Mouse (Mus musculus): ENCODE data around the gene Dlg2.

Gene Dlg2

DNA sequence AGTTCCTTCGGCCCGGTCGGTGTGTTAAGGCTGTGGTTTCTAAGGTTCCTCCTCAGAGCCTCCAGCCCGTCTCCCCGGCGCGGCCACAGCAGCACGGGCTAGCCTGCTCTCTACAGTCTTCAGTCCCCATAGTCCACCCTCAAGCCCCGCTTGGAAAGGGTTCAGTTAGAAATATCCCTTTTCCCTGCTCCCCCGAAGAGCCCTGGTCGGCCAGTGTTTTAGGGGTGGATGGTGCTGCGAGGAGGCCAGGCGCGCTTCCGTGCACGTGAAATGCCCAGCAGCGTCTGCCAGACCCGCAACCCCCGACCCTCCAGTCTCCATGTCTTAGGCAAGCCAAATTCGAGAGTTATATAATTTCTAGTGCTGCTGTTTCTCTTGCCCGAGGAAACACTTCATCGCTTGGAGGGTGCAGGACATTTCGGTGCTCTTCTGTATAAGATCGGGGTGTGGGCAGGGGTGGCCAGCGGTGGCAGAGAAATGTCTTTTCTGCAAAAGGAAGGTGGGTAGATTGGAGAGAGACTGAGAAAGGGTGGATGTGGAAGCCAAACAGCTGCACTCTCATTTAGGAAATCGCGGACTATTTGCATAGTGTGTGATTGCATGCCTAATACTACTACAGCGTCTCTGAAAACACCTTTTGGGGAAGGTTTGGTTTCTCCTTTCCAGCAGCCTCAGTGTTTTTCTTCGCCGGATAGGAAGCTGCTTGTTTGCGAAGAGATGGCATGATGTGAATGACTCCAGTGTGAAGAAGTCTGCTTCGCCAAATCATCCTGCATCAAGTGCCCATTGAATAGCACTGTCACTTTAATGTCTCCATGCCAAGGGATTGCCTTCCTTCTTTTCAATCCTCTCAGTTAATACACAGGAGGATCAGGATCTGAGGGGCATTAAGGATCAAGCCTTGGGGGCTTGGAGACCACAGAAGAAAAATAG lies at the start of gene Dlg2:
Gene Dlg2 (plus strand): TSS at position 360 of the 933 bp plus-strand sequence.
- no peak for DNase-seq (ENCODE audit: low spot score)

DNA sequence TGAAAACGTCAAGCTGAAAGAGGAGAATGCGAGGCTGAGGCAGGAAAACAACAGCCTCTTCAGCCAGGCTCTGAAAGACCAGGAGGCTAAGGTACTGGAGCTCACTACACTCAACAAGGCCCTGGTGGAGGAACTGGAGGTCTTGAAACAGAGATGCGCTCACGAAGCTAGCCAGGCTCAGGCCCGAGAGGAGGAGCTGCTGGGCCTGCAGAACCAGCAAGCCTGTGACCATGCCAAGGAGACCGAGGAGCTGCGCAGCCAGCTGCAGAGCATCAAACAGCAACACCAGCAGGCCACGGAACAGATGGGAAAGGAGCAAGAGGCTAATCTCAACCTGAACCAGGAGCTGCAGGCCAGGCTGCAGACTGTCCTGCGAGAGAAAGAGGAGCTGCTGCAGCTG lies 49.5 kb upstream of the Dlg2 start:
- DNase-seq (ENCODE audit: low spot score): peak; percentile 17

DNA sequence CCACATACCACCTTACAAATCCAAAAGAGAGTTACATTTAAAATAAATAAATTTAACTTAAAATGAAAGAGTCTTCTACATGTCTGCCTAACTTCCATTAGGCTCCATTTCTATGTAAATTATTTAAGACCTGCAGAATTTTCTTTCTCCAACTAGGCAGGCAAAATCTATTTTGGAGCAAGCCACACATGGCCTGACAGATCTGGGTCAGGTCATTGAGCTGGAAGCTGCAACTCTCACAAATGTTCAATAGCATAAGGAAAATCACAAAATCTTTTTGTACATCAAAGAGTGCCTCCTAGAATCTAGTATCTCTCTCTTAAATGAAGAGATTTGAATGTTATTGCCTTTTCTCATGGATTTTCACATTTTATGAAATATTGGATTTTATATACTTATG lies 44.3 kb upstream of the Dlg2 start:
- DNase-seq (ENCODE audit: low spot score): no peak

DNA sequence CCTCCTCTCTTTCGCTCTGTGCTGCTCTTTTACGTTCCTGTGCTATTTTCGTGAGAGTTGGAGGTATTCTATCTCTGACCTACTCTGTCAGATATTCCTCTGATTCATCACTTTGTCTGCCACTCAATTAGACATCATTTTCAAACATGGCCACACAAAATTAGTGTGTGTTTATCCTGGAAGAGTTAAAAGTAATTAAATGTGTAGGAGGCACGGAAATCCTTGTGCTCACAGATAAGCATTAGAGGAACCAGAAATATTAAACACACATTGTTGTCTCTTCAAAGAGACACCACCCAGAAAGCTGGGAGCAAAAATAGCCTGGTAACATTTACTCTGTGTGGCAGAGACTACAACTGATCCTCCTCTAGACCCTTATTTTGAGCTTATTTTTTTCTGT lies 36.4 kb upstream of the Dlg2 start:
- DNase-seq (ENCODE audit: low spot score): no peak

DNA sequence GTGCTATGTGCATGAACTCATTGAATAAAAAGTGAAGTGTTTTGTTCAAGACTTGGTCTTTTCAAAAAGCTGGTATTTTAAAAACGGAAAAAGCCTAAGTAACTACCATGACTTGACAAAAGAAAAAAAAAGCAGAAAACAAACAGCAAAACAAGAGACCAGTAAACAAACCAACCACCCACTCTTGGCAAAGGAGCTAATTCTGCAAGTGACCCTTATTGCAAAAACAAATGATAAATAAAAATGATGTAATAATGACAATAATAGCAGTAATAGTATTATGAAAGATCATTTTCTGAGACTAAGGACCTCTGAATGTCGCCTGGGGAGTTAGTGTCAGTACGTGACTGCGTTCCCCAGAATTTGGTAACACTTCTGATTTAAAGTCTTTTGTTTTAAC lies 34.4 kb upstream of the Dlg2 start:
- DNase-seq (ENCODE audit: low spot score): no peak

DNA sequence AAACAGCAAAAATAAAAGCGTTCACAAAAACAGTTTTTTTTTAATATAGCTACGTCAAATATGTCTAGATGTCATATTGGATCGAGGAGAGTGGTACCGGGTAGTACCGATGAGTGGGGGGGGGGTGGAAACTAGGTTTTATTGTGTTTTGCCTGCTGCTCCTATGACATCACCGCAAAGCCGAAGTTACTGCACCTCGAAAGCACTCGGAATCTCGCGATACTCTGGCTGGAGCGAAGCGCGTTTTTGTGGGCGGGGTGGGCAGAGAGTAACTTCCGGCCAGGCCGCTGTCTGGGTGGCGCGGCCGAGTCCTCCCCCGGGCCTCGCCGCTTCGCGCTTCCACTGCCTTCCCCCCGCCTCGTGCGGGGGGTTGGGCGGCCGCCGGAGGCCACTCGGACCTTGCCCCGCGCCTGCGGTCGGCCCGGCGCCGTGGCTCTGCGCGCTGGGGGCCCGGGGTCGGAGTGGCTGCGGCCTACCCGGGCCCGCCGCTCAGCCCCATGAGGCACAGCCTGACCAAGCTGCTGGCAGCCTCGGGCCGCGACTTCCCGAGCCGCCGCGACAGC lies 33.9 kb upstream of the Dlg2 start, which contains the start of gene Crebzf:
Gene Crebzf (plus strand): TSS at position 212 of the 563 bp plus-strand sequence.
- DNase-seq (ENCODE audit: low spot score): peak; percentile 97

DNA sequence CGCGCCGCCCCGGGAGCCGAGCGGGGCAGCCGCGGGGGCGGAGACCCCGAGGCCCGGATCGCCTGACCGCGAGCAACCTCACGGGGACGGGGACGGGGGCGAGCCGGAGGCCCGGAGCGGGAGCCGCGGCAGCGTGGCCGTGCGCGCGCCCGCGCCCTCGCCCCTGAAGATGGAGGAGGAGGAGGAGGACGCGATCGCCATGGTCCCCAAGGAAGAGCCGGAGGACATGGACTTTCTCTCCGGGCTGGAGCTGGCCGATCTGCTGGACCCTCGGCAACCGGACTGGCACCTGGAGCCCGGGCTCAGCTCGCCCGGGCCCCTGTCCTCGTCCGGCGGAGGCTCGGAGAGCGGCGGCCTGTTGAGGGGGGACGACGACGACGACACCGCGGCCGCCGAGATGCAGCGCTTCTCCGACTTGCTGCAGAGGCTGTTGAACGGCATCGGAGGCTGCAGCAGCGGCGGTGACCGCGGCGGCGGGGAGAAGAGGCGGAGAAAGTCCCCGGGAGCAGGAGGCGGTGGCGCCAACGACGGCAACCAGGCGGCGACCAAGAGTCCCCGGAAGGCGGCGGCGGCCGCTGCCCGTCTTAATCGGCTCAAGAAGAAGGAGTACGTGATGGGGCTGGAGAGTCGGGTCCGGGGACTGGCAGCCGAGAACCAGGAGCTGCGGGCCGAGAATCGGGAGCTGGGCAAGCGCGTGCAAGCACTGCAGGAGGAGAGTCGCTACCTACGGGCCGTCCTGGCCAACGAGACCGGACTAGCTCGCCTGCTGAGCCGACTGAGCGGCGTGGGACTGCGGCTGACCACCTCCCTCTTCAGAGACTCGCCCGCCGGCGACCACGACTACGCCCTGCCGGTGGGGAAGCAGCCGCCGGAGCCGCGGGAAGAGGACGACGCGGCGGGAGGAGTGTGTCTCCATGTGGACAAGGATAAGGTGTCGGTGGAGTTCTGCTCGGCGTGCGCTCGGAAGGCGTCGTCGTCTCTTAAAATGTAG lies 33.1 kb upstream of the Dlg2 start:
- peak; percentile 80 for DNase-seq (ENCODE audit: low spot score)

DNA sequence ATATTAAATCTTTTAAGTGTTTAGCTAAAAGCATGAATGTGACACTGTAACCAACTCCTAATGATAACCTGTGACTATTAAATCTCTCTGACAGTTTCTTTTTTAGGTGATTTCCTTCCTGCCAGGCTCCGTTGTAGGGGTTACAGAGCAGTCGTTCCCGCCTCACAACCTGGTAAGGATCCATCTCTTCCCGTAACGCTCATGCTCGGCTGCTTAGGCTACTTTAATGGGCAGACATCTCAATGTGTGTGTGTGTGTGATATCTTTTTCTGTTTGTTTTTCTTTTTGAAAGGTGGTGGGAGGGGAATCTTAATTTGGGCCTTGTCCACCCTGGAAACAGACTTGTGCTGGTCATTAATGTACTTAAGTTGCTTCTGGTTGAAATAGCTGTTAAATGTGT lies 32.3 kb upstream of the Dlg2 start:
- DNase-seq (ENCODE audit: low spot score): no peak

DNA sequence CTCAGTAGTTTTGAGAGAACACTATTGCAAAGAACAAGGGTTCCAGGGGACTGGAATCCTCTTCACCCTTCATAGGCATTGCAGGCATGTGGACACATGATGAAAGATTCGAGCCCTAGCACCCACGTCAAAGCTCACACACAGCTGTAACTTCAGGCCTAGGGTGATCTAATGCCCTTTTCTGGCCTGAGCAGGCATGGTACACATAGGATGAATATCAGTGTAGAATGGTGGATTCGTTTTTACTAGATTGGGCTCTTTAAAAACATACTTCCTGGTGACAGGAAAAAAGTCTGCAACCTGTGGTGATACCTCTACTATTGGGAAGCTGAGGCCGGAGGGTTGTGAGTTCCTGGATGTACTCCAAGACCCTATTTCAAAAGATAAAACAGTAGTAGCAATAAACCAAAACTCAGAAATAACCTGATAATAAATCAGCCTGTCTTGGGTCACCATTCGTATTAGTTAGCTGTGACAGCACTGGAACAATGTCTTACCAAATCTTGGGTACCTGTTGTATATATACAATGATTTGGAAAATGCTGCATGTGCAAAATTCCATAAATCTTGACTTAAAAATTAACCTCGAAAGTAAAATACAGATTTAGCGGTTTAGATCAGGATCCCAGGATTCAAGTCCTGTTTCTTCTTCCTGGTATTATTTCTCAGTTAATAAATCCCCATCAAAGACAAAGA lies 20.2 kb upstream of the Dlg2 start:
- DNase-seq (ENCODE audit: low spot score): no peak

DNA sequence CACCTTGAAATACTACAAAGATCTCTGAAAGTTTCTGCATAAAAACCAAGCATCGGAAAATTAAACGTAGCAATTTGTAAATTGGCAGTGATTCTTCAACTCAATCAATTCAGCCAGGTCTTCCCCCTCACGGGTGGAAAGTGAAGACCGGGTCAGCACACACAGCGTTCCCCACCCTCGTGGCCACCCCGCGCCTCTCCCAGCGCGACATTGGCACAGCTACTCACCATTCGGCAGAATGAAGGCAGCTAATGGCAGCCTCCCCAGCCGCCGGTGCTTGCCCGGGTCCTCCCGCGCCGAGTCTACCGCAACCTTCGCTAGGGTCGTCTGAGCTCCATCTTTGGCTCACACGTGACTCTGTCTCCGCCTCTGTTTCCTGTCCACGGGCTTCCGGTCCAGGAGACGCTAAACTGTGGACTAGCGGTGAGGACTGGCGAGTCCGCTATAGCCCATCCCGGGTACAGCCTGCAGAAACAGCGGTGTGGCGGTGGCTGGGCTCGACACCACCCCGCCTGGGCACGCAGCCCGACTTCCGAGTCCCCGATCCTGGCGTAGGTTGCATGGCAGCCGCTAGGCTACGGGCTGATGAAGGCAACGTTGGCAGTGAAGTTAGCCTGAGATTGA lies 19.5 kb upstream of the Dlg2 start, which contains the start of gene Tmem126a:
Gene Tmem126a (minus strand): TSS at position 385 of the 624 bp plus-strand sequence.
- peak; percentile 86 for DNase-seq (ENCODE audit: low spot score)

DNA sequence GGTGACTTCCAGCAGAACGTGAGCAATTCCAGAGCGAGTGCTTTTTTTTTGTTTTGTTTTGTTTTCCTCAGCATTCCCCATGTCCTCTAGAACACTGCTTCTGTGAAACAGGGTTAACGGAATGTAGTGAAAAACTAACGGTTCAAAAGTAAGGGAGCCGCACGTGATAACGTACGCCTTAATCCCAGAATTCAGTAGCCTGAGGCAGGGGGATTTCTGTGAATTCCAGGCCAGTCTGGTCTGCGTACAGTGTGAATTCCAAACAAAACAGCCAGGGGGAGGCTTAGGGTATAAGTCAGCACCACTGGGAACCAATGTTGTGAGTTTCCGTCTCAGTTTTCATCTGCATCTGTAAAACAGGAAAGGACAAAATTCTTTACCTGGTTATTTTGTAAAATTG lies 19.0 kb upstream of the Dlg2 start:
- no peak for DNase-seq (ENCODE audit: low spot score)

DNA sequence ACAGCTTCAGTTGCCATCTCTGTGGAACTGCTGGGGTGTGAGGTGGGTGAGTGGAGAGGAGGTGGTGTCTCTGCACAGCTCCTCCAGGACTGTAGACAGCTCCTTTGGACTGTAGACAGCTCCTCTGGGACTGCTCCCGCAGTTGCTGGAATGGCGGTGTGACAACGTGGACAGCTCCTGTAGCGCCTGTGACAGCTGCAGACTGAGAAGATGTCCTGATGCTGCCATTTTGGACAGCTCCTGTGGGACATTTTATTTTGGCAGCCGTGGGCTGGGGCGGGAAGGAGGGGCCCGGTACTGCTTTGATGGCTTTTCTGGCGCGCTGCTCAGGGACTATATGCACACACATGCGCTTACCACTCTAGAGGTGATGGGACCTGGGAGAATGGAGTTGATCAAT lies 16.1 kb upstream of the Dlg2 start:
- DNase-seq (ENCODE audit: low spot score): peak; percentile 28

DNA sequence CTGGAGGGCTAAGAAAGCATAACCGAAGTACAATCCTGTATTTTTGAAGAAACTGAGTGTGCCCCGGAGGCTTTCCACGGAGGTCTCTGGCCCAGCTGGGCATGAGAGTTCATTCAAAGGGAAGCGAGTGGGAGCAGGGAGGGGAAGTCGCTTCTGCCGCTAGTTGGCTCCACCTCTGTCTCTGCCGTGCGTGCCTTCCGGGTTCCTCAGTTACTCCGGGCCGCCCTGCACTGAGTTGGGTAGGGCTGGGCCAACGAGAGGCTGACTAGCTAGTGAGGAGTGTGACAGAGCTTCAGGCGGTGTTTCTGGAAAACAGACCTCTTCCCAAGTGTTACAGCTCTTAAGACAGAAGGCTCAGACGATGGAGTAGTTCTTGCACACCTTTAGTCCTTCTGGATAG lies 15.5 kb upstream of the Dlg2 start:
- DNase-seq (ENCODE audit: low spot score): peak; percentile 53

DNA sequence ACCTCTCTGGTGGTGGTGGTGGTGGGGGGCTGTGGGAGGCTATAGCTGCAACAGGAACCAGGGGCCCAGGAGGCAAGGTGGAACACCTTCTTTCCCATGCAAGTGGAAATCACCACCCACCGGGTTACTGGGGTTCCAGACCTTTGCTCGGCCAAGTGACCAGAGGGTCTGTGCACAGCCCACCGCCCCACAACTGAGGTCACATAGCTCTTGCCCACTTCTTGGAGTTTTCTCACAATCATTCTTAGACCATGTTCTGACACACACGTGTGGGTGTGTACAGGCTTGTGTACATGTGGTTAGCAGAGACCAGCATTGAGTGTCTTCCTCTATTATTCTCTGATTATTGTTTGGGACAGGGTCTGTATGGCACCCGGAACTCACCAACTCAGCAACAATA lies 15.0 kb upstream of the Dlg2 start:
- DNase-seq (ENCODE audit: low spot score): no peak

DNA sequence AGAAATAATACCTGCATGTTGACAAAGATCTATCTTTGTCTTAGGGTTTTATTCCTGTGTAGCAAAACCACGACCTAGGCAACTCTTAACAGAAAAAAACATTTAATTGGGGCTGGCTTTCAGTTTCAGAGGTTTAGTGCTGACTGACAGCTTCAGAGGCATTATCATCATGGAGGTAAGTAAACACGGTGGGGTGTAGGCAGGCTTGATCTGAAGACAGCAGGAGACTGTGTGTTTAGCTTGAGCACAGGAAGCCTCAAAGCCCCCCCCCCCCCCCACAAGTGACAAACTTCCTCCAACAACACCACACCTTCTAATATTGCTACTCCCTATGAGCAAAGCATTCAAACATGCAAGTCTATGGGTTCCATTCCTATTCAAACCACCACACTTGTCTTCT lies 3.0 kb upstream of the Dlg2 start:
- DNase-seq (ENCODE audit: low spot score): no peak

DNA sequence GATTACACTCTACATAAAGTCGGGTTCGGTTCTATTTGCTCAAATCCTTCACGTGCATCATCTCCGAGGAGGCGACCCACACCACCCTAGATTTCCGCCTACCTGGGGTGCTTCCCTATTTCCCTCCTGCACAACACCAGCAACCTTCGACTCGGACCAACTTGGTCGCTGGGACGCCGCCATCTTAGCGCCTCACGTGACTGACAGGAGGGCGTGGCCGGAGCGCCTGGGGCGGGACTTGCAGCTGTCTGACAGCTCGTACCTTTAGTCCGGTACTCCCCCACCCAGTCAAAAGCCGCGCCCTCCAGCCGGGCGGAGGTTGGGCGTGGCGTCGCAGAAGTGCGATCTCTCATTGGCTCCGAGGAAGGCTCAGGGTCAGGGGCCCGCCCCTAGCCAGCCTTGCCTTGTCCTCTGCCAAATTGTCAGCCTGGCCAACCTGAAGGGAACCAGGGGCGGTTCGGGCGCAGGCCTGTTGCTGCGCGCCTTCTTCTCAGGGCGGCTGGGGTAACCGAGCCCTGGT lies 619 bp upstream of the Dlg2 start, which contains the start of gene Tmem126b:
Gene Tmem126b (minus strand): TSS at position 209 of the 520 bp plus-strand sequence.
- DNase-seq (ENCODE audit: low spot score): peak; percentile 99

DNA sequence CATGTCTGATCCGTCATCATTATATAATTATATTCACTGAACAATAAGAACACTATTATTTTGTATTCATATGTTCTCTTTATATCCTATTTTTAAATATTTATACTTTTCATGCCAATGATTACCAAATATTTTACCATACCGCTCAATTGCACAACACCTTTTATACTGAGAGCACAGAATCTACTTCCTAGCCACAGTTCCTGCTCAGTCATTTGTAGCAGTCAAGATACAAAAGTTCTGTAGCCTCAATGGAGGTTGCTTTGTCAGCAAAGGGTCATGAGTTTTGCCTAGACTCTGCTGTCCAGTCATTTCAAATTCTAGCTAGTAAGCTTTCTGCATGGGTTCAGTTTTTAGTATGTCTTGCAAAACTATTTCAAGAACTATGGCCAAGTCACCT lies 6.1 kb downstream of the Dlg2 start:
- no peak for DNase-seq (ENCODE audit: low spot score)

DNA sequence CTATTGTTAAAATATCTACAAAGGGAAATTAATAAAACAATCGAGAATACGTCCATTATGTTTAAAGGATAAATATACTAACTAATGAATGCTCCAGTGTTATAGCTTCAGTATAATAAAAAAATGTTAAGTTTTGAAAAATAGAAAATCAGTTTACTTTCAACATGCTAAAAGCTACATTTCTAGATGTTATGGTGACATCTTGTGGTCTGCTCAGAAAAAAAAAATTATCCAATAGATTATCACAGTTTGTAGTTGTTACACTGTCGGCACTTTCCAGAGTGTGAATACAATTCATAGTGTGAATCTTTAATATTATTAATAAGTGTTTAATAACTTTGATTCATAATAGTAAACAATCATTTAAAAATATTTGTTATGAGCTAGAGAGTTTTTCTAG lies 31.7 kb downstream of the Dlg2 start:
- DNase-seq (ENCODE audit: low spot score): no peak

DNA sequence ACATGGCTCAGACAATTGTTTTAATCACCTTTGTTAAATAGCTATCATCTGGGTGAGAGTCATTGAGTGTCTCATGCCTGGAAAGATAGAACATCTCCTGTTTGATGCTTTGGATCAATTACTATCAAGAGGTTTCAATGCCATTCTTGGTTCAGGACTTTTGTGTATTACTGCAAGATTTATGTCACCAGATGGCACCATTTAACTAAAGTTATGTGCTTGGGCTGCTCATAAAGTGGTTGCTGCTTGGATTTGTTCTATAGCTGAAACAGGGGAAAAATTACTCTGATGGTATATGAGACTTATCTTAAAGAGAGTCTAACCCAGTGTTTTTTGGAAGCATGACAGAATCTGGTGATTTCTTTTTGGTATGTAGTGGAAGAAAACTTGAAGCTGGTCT lies 35.8 kb downstream of the Dlg2 start:
- no peak for DNase-seq (ENCODE audit: low spot score)

DNA sequence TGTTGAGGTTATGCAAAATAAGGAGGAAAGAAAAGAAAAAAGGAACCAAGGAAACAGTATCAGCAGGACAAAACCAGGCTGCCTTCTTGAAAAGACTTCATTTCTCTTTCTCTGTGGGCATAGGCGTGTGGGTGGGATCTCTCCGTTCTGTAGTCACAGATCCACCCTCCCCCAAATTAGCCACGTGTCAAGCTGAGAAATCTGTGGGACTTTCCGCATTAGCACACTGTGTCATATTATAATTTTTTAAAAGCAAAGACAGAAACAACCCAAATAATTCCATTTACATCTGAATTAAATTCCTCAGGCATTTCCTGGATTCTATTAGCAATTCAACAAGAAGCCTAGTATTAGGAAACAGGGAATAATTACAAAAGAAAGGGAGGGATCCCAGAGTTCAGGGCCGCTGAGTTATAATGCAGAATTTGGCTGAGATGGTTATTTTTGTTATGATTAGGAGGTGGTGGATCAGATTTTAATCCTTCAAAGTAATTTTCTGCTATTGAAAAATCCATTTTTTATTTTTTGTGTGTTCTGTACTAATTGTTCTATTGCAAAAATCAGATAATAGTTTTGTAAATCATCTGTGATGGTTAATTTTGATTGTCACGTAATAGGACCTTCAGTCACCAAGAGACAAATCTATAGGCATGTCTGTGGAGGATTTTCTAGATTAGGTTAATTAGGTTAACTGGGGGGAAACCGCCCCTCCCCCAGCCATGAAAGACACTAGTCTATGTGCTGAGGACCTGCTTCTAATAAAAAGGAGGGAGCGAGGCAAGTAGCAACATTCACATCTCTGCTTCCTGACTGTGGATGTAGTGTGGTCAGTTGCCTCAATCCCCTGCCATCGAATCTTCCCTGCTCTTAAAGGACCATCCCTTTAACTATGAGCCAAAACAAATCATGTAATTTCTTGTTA lies 63.3 kb downstream of the Dlg2 start:
- no peak for DNase-seq (ENCODE audit: low spot score)
